Mouse (Mus musculus): ENCODE results near the gene Astn2. TPM values are rescaled to one million over a fixed set of nuclear protein-coding genes. Genes with fewer than 3 reads are reported as not detected.

Gene Astn2
- polyA plus RNA-seq, 1 experiment from 2014 or later, result 0.08 TPM

GRCm38 (mm10) chr4:66055690-66056089 is 348.7 kb downstream of the Astn2 start:
- H3K9ac ChIP-seq (ENCODE audit: low read length), result no peak overlapping the region
- H3K4me3 ChIP-seq (ENCODE audit: low read length), result no peak overlapping the region
- no peaks in the 10 kb centered on the region for H3K27me3 ChIP-seq (ENCODE audit: control insufficient read depth, insufficient read depth, low read depth, low read length)
- H3K36me3 ChIP-seq (ENCODE audit: control insufficient read depth, insufficient read depth, low read length), result no peaks in the 10 kb centered on the region
- H3K27ac ChIP-seq (ENCODE audit: low read length), result no peak overlapping the region
- WGBS, result 90% methylated on average over 4 of the region's 4 CpGs
- H3K4me2 ChIP-seq (ENCODE audit: low read depth, low read length), result no peak overlapping the region
- no peaks in the 10 kb centered on the region for H3K9me3 ChIP-seq (ENCODE audit: control insufficient read depth, low read length)
- no peaks in the 10 kb centered on the region for H3K4me1 ChIP-seq (replicated peaks; ENCODE audit: control insufficient read depth, insufficient read depth, low read length)
- no peak for ATAC-seq (ENCODE audit: low read depth)

- no peak overlapping the region for H3K4me3 ChIP-seq (ENCODE audit: low read length)
- no peaks in the 10 kb centered on the region for H3K36me3 ChIP-seq (ENCODE audit: control insufficient read depth, insufficient read depth, low read length)
- H3K9me3 ChIP-seq (ENCODE audit: control insufficient read depth, low read length), result no peaks in the 10 kb centered on the region
- H3K9ac ChIP-seq (ENCODE audit: low read length), result no peak overlapping the region
- ATAC-seq (ENCODE audit: low read depth), result no peak
- no peak overlapping the region for H3K27ac ChIP-seq (ENCODE audit: low read length)
- no peak overlapping the region for H3K4me2 ChIP-seq (ENCODE audit: low read depth, low read length)
- WGBS, result 85% methylated on average over 3 of the region's 3 CpGs
- H3K4me1 ChIP-seq (replicated peaks; ENCODE audit: control insufficient read depth, insufficient read depth, low read length), result no peaks in the 10 kb centered on the region
- H3K27me3 ChIP-seq (ENCODE audit: control insufficient read depth, insufficient read depth, low read depth, low read length), result no peaks in the 10 kb centered on the region
These were observed 361.3 kb downstream of the Astn2 start for GRCm38 (mm10) chr4:66043014-66043672.

- Histone ChIP-seq H3K27me3 (ENCODE audit: control insufficient read depth, insufficient read depth, low read depth, low read length) (no peaks in the 10 kb centered on the region), H3K36me3 (ENCODE audit: control insufficient read depth, insufficient read depth, low read length) (no peaks in the 10 kb centered on the region), H3K4me1 (replicated peaks; ENCODE audit: control insufficient read depth, insufficient read depth, low read length) (no peaks in the 10 kb centered on the region), H3K9me3 (ENCODE audit: control insufficient read depth, low read length) (no peaks in the 10 kb centered on the region), H3K27ac (ENCODE audit: low read length) (no peak overlapping the region), H3K9ac (ENCODE audit: low read length) (no peak overlapping the region), H3K4me3 (ENCODE audit: low read length) (no peak overlapping the region), H3K4me2 (ENCODE audit: low read depth, low read length) (no peak overlapping the region)
- ATAC-seq (ENCODE audit: low read depth), result no peak
- WGBS, result 60% methylated on average over 3 of the region's 3 CpGs
These were observed 370.6 kb downstream of the Astn2 start for GRCm38 (mm10) chr4:66033826-66034225.

GRCm38 (mm10) chr4:66031320-66031870 is 373.0 kb downstream of the Astn2 start:
- ATAC-seq (ENCODE audit: low read depth), result no peak
- Histone ChIP-seq H3K27me3 (ENCODE audit: control insufficient read depth, insufficient read depth, low read depth, low read length) (no peaks in the 10 kb centered on the region), H3K9ac (ENCODE audit: low read length) (no peak overlapping the region), H3K9me3 (ENCODE audit: control insufficient read depth, low read length) (no peaks in the 10 kb centered on the region), H3K36me3 (ENCODE audit: control insufficient read depth, insufficient read depth, low read length) (no peaks in the 10 kb centered on the region), H3K4me2 (ENCODE audit: low read depth, low read length) (no peak overlapping the region), H3K4me3 (ENCODE audit: low read length) (no peak overlapping the region), H3K4me1 (replicated peaks; ENCODE audit: control insufficient read depth, insufficient read depth, low read length) (no peaks in the 10 kb centered on the region), H3K27ac (ENCODE audit: low read length) (no peak overlapping the region)
- 53% methylated on average over 9 of the region's 9 CpGs for WGBS

GRCm38 (mm10) chr4:66029901-66030300 is 374.5 kb downstream of the Astn2 start:
- ATAC-seq (ENCODE audit: low read depth), result peak; percentile 57; the same call in 1 of the 2 replicates
- H3K9ac ChIP-seq (ENCODE audit: low read length), result no peak overlapping the region
- H3K4me3 ChIP-seq (ENCODE audit: low read length), result no peak overlapping the region
- no peak overlapping the region for H3K4me2 ChIP-seq (ENCODE audit: low read depth, low read length)
- no peak overlapping the region for H3K27ac ChIP-seq (ENCODE audit: low read length)
- H3K27me3 ChIP-seq (ENCODE audit: control insufficient read depth, insufficient read depth, low read depth, low read length), result no peaks in the 10 kb centered on the region
- H3K4me1 ChIP-seq (replicated peaks; ENCODE audit: control insufficient read depth, insufficient read depth, low read length), result no peaks in the 10 kb centered on the region
- H3K9me3 ChIP-seq (ENCODE audit: control insufficient read depth, low read length), result no peaks in the 10 kb centered on the region
- WGBS, result 41% methylated on average over 4 of the region's 4 CpGs
- H3K36me3 ChIP-seq (ENCODE audit: control insufficient read depth, insufficient read depth, low read length), result no peaks in the 10 kb centered on the region

- 53% methylated on average over 1 of the region's 1 CpGs for WGBS
- no peak overlapping the region for H3K9ac ChIP-seq (ENCODE audit: low read length)
- no peaks in the 10 kb centered on the region for H3K9me3 ChIP-seq (ENCODE audit: control insufficient read depth, low read length)
- H3K27me3 ChIP-seq (ENCODE audit: control insufficient read depth, insufficient read depth, low read depth, low read length), result no peaks in the 10 kb centered on the region
- H3K36me3 ChIP-seq (ENCODE audit: control insufficient read depth, insufficient read depth, low read length), result no peaks in the 10 kb centered on the region
- H3K27ac ChIP-seq (ENCODE audit: low read length), result no peak overlapping the region
- H3K4me1 ChIP-seq (replicated peaks; ENCODE audit: control insufficient read depth, insufficient read depth, low read length), result no peaks in the 10 kb centered on the region
- ATAC-seq (ENCODE audit: low read depth), result no peak
- no peak overlapping the region for H3K4me2 ChIP-seq (ENCODE audit: low read depth, low read length)
- H3K4me3 ChIP-seq (ENCODE audit: low read length), result no peak overlapping the region
These were observed 376.5 kb downstream of the Astn2 start for GRCm38 (mm10) chr4:66027866-66028265.

- Histone ChIP-seq H3K27ac (ENCODE audit: low read length) (no peak overlapping the region), H3K9me3 (ENCODE audit: control insufficient read depth, low read length) (no peaks in the 10 kb centered on the region), H3K9ac (ENCODE audit: low read length) (no peak overlapping the region), H3K4me1 (replicated peaks; ENCODE audit: control insufficient read depth, insufficient read depth, low read length) (no peaks in the 10 kb centered on the region), H3K4me2 (ENCODE audit: low read depth, low read length) (no peak overlapping the region), H3K4me3 (ENCODE audit: low read length) (no peak overlapping the region), H3K36me3 (ENCODE audit: control insufficient read depth, insufficient read depth, low read length) (no peaks in the 10 kb centered on the region), H3K27me3 (ENCODE audit: control insufficient read depth, insufficient read depth, low read depth, low read length) (no peaks in the 10 kb centered on the region)
- peak; percentile 54; the same call in 1 of the 2 replicates for ATAC-seq (ENCODE audit: low read depth)
- 43% methylated on average over 8 of the region's 8 CpGs for WGBS
These were observed 378.9 kb downstream of the Astn2 start for GRCm38 (mm10) chr4:66025393-66026062.

GRCm38 (mm10) chr4:66002936-66003335 is 401.5 kb downstream of the Astn2 start:
- Histone ChIP-seq H3K27me3 (ENCODE audit: control insufficient read depth, insufficient read depth, low read depth, low read length) (no peaks in the 10 kb centered on the region), H3K36me3 (ENCODE audit: control insufficient read depth, insufficient read depth, low read length) (no peaks in the 10 kb centered on the region), H3K27ac (ENCODE audit: low read length) (no peak overlapping the region), H3K4me2 (ENCODE audit: low read depth, low read length) (no peak overlapping the region), H3K9me3 (ENCODE audit: control insufficient read depth, low read length) (no peaks in the 10 kb centered on the region), H3K4me1 (replicated peaks; ENCODE audit: control insufficient read depth, insufficient read depth, low read length) (no peaks in the 10 kb centered on the region), H3K9ac (ENCODE audit: low read length) (no peak overlapping the region), H3K4me3 (ENCODE audit: low read length) (no peak overlapping the region)
- no peak for ATAC-seq (ENCODE audit: low read depth)

- no peak overlapping the region for H3K27ac ChIP-seq (ENCODE audit: low read length)
- no peaks in the 10 kb centered on the region for H3K36me3 ChIP-seq (ENCODE audit: control insufficient read depth, insufficient read depth, low read length)
- H3K4me2 ChIP-seq (ENCODE audit: low read depth, low read length), result no peak overlapping the region
- H3K4me1 ChIP-seq (replicated peaks; ENCODE audit: control insufficient read depth, insufficient read depth, low read length), result no peaks in the 10 kb centered on the region
- 80% methylated on average over 2 of the region's 2 CpGs for WGBS
- H3K4me3 ChIP-seq (ENCODE audit: low read length), result no peak overlapping the region
- H3K9me3 ChIP-seq (ENCODE audit: control insufficient read depth, low read length), result no peaks in the 10 kb centered on the region
- H3K27me3 ChIP-seq (ENCODE audit: control insufficient read depth, insufficient read depth, low read depth, low read length), result no peaks in the 10 kb centered on the region
- H3K9ac ChIP-seq (ENCODE audit: low read length), result no peak overlapping the region
- ATAC-seq (ENCODE audit: low read depth), result no peak
These were observed 420.8 kb downstream of the Astn2 start for GRCm38 (mm10) chr4:65983643-65984042.

All from lung, embryonic 16.5 days (tissue).